In the genomic region with DNA sequence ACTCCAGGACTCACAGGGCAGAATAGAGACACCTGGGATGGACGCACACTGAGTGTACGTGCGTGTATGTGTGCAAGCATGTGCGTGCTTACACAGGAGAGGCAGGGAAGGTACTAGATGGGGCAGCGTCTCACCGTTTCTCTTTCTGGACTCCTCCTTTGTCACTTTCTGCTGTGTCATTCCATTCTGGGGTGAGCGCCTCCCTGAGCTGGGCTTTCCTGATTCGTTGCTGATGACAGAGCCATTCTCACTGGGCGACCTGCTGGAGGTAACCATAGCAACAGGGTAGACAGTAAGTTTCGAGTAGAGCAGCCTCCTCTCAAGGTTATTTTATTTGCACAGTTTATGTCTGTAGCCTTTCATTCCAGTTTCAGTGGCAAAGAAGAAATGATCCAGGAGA, we compare ENCODE assay signal across 10 mouse cellular contexts.
DNase-seq lines count a peak whose midpoint lies in the region; ATAC-seq and TF ChIP-seq lines count a peak whose summit lies in the region.
"Had no signal": no experiment of that assay in that cellular context is flagged by ENCODE, and none has a peak within 500 bp of the region (broad histone marks: within the 10 kb centered on the region; RNA-seq: fewer than 3 reads in every experiment).

No protein-coding gene starts in this region.

- H3K9ac ChIP-seq in ES-Bruce4 (ENCODE audit: low read depth, poor library complexity, severe bottlenecking): no peak overlapping the region
- H3K9ac ChIP-seq in forebrain, embryonic 12.5 days: no peak overlapping the region
- H3K9ac ChIP-seq: embryonic facial prominence, embryonic 12.5 days; liver, embryonic 15.5 days had no signal

- DNase-seq in WW6 (ENCODE audit: low read depth, low spot score): peak; percentile 61
- peak; percentile 75 to 82 for DNase-seq in left cerebral cortex, adult 9 months (ENCODE audit: low spot score in 2 of 2)
- peak; percentile 71 to 85 for DNase-seq in right cerebral cortex, postnatal 10 days (ENCODE audit: low spot score in 2 of 2)
- no peak for DNase-seq in gastrocnemius, postnatal 10 days
- DNase-seq in urinary bladder, adult 18-20 months (ENCODE audit: low spot score in 2 of 2): no peak
- no peak for DNase-seq in kidney, postnatal 25 days

- 17% methylated on average over 10 of the region's 10 CpGs for WGBS in forebrain, embryonic 12.5 days

- H3K27ac ChIP-seq in ES-Bruce4 (ENCODE audit: insufficient read depth, low read length): no peak overlapping the region
- peak overlapping the region; percentile 66 for H3K27ac ChIP-seq in forebrain, embryonic 12.5 days
- H3K27ac ChIP-seq: embryonic facial prominence, embryonic 12.5 days; liver, embryonic 15.5 days had no signal

- TF ChIP-seq POLR2A in ES-Bruce4 (IDR thresholded peaks at IDR 0.05; ENCODE audit: insufficient read depth, low read length): no peak

- no peak for TF ChIP-seq CTCF in ES-Bruce4 (IDR thresholded peaks at IDR 0.05; ENCODE audit: low read depth, low read length)

- no peaks in the 10 kb centered on the region for H3K36me3 ChIP-seq in ES-Bruce4 (ENCODE audit: control insufficient read depth, insufficient read depth, low read length, poor library complexity, severe bottlenecking)
- no peaks in the 10 kb centered on the region for H3K36me3 ChIP-seq in forebrain, embryonic 12.5 days (replicated peaks)
- H3K36me3 ChIP-seq: embryonic facial prominence, embryonic 12.5 days; liver, embryonic 15.5 days had no signal

- H3K9me3 ChIP-seq in ES-Bruce4 (replicated peaks; ENCODE audit: control insufficient read depth, insufficient read depth, low read length, poor library complexity, severe bottlenecking): no peaks in the 10 kb centered on the region
- no peaks in the 10 kb centered on the region for H3K9me3 ChIP-seq in forebrain, embryonic 12.5 days
- H3K9me3 ChIP-seq: embryonic facial prominence, embryonic 12.5 days; liver, embryonic 15.5 days had no signal

- no peaks in the 10 kb centered on the region for H3K4me1 ChIP-seq in ES-Bruce4 (ENCODE audit: control insufficient read depth, insufficient read depth, low read length)
- H3K4me1 ChIP-seq in forebrain, embryonic 12.5 days: peaks cover 15% of the 10 kb centered on the region
- H3K4me1 ChIP-seq: liver, embryonic 15.5 days had no signal

- H3K27me3 ChIP-seq in ES-Bruce4 (ENCODE audit: control insufficient read depth, insufficient read depth, low read length, poor library complexity, severe bottlenecking): no peaks in the 10 kb centered on the region
- H3K27me3 ChIP-seq in forebrain, embryonic 12.5 days: no peaks in the 10 kb centered on the region
- H3K27me3 ChIP-seq: embryonic facial prominence, embryonic 12.5 days; liver, embryonic 15.5 days had no signal

- TF ChIP-seq EP300 in ES-Bruce4 (IDR thresholded peaks at IDR 0.05; ENCODE audit: insufficient read depth, low read depth, low read length): 0 out of 2 replicates have a peak, but pooled peaks have one; percentile 35

- peak; percentile 90 for ATAC-seq in forebrain, embryonic 12.5 days (ENCODE audit: low FRiP score)

- no peak overlapping the region for H3K4me3 ChIP-seq in ES-Bruce4 (ENCODE audit: low read depth, low read length)
- no peak overlapping the region for H3K4me3 ChIP-seq in forebrain, embryonic 12.5 days (replicated peaks)
- H3K4me3 ChIP-seq: embryonic facial prominence, embryonic 12.5 days; liver, embryonic 15.5 days had no signal

- H3K4me2 ChIP-seq in forebrain, embryonic 12.5 days: peak overlapping the region; percentile 25
- H3K4me2 ChIP-seq: embryonic facial prominence, embryonic 12.5 days; liver, embryonic 15.5 days had no signal

Comparison
In these comparisons a context has a peak if more than half of its experiments do, and no peak if none do; other contexts are left out.
1. DNase-seq: peak in WW6 (single experiment), left cerebral cortex, adult 9 months (2 of 2) and right cerebral cortex, postnatal 10 days (2 of 2); none in gastrocnemius, postnatal 10 days (single experiment), urinary bladder, adult 18-20 months (0 of 2) and kidney, postnatal 25 days (0 of 2).